Mouse (Mus musculus): ENCODE measurements around the gene Myf5. TPM values are rescaled to one million over a fixed set of nuclear protein-coding genes. Genes with fewer than 3 reads are reported as not detected.

Myf5 gene
- polyA plus RNA-seq (2012; rRNA removed): not detected in 2 replicates

DNA sequence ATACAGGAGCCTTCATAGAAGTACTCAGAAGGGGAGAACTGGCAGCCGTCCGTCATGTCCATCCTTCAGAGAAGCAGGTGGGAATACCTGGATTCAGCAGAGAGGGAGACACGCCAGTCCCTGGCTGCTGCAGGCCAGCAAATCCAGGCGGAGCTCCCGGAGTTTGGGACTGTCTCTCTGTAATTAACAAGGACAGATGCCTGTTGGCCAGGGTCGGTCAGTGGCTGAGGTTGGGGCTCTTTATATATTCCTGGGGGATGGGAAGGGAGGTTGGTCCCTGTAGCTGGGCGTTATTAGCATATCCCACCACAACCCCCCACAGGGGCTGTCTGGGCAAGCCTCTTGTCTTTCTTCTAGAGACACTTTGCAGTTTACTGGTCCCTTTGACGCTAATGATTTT is at the start of gene Myf5:
Gene Myf5 (minus strand): TSS at position 265 of the 400 bp plus-strand sequence.
- 82% methylated on average over 8 of the region's 8 CpGs for WGBS
- DNase-seq: no peak
- H3K4me3 ChIP-seq (ENCODE audit: control insufficient read depth, insufficient read depth, low read length): no peak within 1 kb of the TSS
- no peak for TF ChIP-seq POLR2A (IDR thresholded peaks at IDR 0.05; ENCODE audit: control insufficient read depth, extremely low read depth, insufficient read depth, low read length, poor library complexity)
- TF ChIP-seq CTCF (IDR thresholded peaks at IDR 0.05; ENCODE audit: borderline replicate concordance, control insufficient read depth, extremely low read depth, insufficient read depth, low read length, poor library complexity): no peak
- H3K27me3 ChIP-seq (ENCODE audit: control insufficient read depth, insufficient read depth, low read length): no peaks in the 10 kb centered on the region
- H3K27ac ChIP-seq (ENCODE audit: control insufficient read depth, insufficient read depth, low read length): no peak within 1 kb of the TSS
- H3K4me1 ChIP-seq (replicated peaks; ENCODE audit: control insufficient read depth, insufficient read depth, low read length): no peaks in the 10 kb centered on the region
- H3K36me3 ChIP-seq (ENCODE audit: control insufficient read depth, insufficient read depth, low read length): no peaks in the 10 kb centered on the region

- H3K4me3 ChIP-seq (ENCODE audit: control insufficient read depth, insufficient read depth, low read length): no peak overlapping the region
Observed at GRCm38 (mm10) chr10:107528758-107529157, 42.8 kb upstream of the Myf5 start.

DNA sequence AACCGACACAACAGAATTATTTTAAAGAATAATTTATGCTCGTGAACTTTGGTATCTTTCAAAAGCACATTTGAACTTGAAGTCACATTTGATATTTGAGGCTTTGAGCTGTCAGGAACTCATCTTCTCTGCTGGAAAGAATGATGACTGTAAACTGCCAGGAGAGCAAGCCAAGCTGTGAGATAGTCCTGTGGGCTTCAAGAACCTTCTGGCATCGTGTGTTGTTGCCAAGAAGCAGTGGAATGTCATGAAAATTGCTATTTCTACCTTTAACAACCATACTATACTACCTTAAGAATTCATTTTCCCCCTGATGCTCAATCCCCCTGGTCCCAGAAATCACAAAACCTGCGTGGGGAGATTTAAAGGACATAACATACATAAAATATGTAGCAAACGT is 33.3 kb upstream of the Myf5 start:
- no peak overlapping the region for H3K4me3 ChIP-seq (ENCODE audit: control insufficient read depth, insufficient read depth, low read length)
- no peaks in the 10 kb centered on the region for H3K36me3 ChIP-seq (ENCODE audit: control insufficient read depth, insufficient read depth, low read length)
- TF ChIP-seq CTCF (IDR thresholded peaks at IDR 0.05; ENCODE audit: borderline replicate concordance, control insufficient read depth, extremely low read depth, insufficient read depth, low read length, poor library complexity) (no peak), POLR2A (IDR thresholded peaks at IDR 0.05; ENCODE audit: control insufficient read depth, extremely low read depth, insufficient read depth, low read length, poor library complexity) (no peak)
- H3K4me1 ChIP-seq (replicated peaks; ENCODE audit: control insufficient read depth, insufficient read depth, low read length): no peaks in the 10 kb centered on the region
- H3K27me3 ChIP-seq (ENCODE audit: control insufficient read depth, insufficient read depth, low read length): no peaks in the 10 kb centered on the region
- WGBS: 80% methylated on average over 5 of the region's 5 CpGs
- DNase-seq: no peak
- H3K27ac ChIP-seq (ENCODE audit: control insufficient read depth, insufficient read depth, low read length): no peak overlapping the region

More at GRCm38 (mm10) chr10:107528758-107529157, 42.8 kb upstream of the Myf5 start:
- 79% methylated on average over 1 of the region's 1 CpGs for WGBS
- TF ChIP-seq CTCF (IDR thresholded peaks at IDR 0.05; ENCODE audit: borderline replicate concordance, control insufficient read depth, extremely low read depth, insufficient read depth, low read length, poor library complexity): no peak
- TF ChIP-seq POLR2A (IDR thresholded peaks at IDR 0.05; ENCODE audit: control insufficient read depth, extremely low read depth, insufficient read depth, low read length, poor library complexity): no peak
- H3K36me3 ChIP-seq (ENCODE audit: control insufficient read depth, insufficient read depth, low read length): no peaks in the 10 kb centered on the region
- H3K27me3 ChIP-seq (ENCODE audit: control insufficient read depth, insufficient read depth, low read length): no peaks in the 10 kb centered on the region
- no peak overlapping the region for H3K27ac ChIP-seq (ENCODE audit: control insufficient read depth, insufficient read depth, low read length)
- DNase-seq: no peak
- no peaks in the 10 kb centered on the region for H3K4me1 ChIP-seq (replicated peaks; ENCODE audit: control insufficient read depth, insufficient read depth, low read length)

GRCm38 (mm10) chr10:107516641-107517040 is 30.7 kb upstream of the Myf5 start:
- no peaks in the 10 kb centered on the region for H3K36me3 ChIP-seq (ENCODE audit: control insufficient read depth, insufficient read depth, low read length)
- DNase-seq: no peak
- H3K4me1 ChIP-seq (replicated peaks; ENCODE audit: control insufficient read depth, insufficient read depth, low read length): no peaks in the 10 kb centered on the region
- WGBS: 88% methylated on average over 7 of the region's 7 CpGs
- no peaks in the 10 kb centered on the region for H3K27me3 ChIP-seq (ENCODE audit: control insufficient read depth, insufficient read depth, low read length)
- H3K4me3 ChIP-seq (ENCODE audit: control insufficient read depth, insufficient read depth, low read length): no peak overlapping the region
- no peak for TF ChIP-seq CTCF (IDR thresholded peaks at IDR 0.05; ENCODE audit: borderline replicate concordance, control insufficient read depth, extremely low read depth, insufficient read depth, low read length, poor library complexity)
- no peak for TF ChIP-seq POLR2A (IDR thresholded peaks at IDR 0.05; ENCODE audit: control insufficient read depth, extremely low read depth, insufficient read depth, low read length, poor library complexity)
- H3K27ac ChIP-seq (ENCODE audit: control insufficient read depth, insufficient read depth, low read length): no peak overlapping the region

DNA sequence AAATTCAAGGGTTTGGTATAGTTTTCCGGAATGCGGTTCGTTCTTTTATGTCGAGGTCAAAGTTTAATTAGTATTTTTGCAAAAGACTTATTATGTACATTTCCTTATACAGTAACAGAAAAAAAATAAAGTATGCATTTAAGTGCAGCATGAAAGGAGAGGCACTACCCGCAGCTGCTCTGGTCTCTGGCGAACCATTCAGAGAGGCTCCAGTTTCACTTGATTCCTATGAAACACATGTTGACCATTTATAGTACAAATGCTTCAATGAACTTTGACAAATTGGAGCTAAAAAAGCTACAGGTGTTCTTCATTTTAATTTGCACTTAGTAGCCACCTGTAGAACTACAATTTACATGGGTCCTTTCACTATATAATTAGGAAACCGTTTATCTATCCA is 28.8 kb upstream of the Myf5 start:
- TF ChIP-seq POLR2A (IDR thresholded peaks at IDR 0.05; ENCODE audit: control insufficient read depth, extremely low read depth, insufficient read depth, low read length, poor library complexity) (no peak), CTCF (IDR thresholded peaks at IDR 0.05; ENCODE audit: borderline replicate concordance, control insufficient read depth, extremely low read depth, insufficient read depth, low read length, poor library complexity) (no peak)
- DNase-seq: no peak
- WGBS: 92% methylated on average over 7 of the region's 7 CpGs

DNA sequence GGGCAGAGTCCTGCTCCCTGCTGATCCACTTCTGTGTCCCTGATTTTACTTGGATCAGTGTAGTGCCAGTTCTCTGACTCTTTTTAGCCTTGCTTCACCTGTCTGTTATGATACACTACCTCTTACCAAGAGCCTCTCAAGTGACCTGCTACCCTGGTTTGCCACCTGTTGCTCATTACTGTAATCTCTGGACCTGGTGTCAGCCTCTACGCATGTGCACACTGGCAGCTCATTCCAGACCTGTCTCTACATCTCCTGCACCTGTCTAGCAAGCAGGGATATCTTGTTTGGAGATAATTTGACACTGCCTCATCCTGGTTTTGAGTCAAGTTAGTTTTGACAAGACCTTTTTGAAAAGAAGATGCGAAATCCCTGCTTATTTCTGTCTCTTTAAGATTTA is 20.5 kb upstream of the Myf5 start:
- Histone ChIP-seq H3K4me3 (ENCODE audit: control insufficient read depth, insufficient read depth, low read length) (no peak overlapping the region), H3K27me3 (ENCODE audit: control insufficient read depth, insufficient read depth, low read length) (no peaks in the 10 kb centered on the region), H3K4me1 (replicated peaks; ENCODE audit: control insufficient read depth, insufficient read depth, low read length) (no peaks in the 10 kb centered on the region), H3K27ac (ENCODE audit: control insufficient read depth, insufficient read depth, low read length) (no peak overlapping the region), H3K36me3 (ENCODE audit: control insufficient read depth, insufficient read depth, low read length) (no peaks in the 10 kb centered on the region)
- TF ChIP-seq POLR2A (IDR thresholded peaks at IDR 0.05; ENCODE audit: control insufficient read depth, extremely low read depth, insufficient read depth, low read length, poor library complexity): no peak
- no peak for TF ChIP-seq CTCF (IDR thresholded peaks at IDR 0.05; ENCODE audit: borderline replicate concordance, control insufficient read depth, extremely low read depth, insufficient read depth, low read length, poor library complexity)
- no peak for DNase-seq
- WGBS: 90% methylated on average over 2 of the region's 2 CpGs

More for the DNA sequence above, 28.8 kb upstream of the Myf5 start:
- no peak overlapping the region for H3K27ac ChIP-seq (ENCODE audit: control insufficient read depth, insufficient read depth, low read length)
- no peaks in the 10 kb centered on the region for H3K4me1 ChIP-seq (replicated peaks; ENCODE audit: control insufficient read depth, insufficient read depth, low read length)
- H3K27me3 ChIP-seq (ENCODE audit: control insufficient read depth, insufficient read depth, low read length): no peaks in the 10 kb centered on the region
- no peak overlapping the region for H3K4me3 ChIP-seq (ENCODE audit: control insufficient read depth, insufficient read depth, low read length)
- no peaks in the 10 kb centered on the region for H3K36me3 ChIP-seq (ENCODE audit: control insufficient read depth, insufficient read depth, low read length)

DNA sequence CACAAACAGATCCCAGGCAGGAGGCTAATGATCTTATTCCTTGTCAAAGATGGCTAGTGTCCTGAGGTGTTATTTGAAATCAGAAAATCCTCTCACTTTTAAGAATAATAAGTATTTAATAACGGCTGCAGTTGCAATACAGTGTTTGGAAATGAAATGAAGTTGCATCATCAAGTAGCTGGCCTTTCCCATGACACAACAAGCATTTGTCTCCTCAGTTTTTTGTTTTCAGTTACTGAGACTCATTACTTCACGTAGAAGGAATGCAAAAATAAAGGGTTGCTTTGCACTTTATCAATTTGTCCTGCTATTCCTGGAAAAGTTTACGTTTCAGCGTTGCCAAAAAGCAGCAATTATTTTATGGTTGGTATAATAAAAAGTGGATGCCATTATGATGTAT is 17.5 kb upstream of the Myf5 start:
- Histone ChIP-seq H3K27ac (ENCODE audit: control insufficient read depth, insufficient read depth, low read length) (no peak overlapping the region), H3K4me3 (ENCODE audit: control insufficient read depth, insufficient read depth, low read length) (no peak overlapping the region), H3K27me3 (ENCODE audit: control insufficient read depth, insufficient read depth, low read length) (no peaks in the 10 kb centered on the region), H3K4me1 (replicated peaks; ENCODE audit: control insufficient read depth, insufficient read depth, low read length) (no peaks in the 10 kb centered on the region), H3K36me3 (ENCODE audit: control insufficient read depth, insufficient read depth, low read length) (no peaks in the 10 kb centered on the region)
- TF ChIP-seq POLR2A (IDR thresholded peaks at IDR 0.05; ENCODE audit: control insufficient read depth, extremely low read depth, insufficient read depth, low read length, poor library complexity) (no peak), CTCF (IDR thresholded peaks at IDR 0.05; ENCODE audit: borderline replicate concordance, control insufficient read depth, extremely low read depth, insufficient read depth, low read length, poor library complexity) (no peak)
- DNase-seq: no peak
- WGBS: 83% methylated on average over 4 of the region's 4 CpGs

All from thymus, adult 2 months (tissue).